13 mouse cellular contexts compared by ENCODE assay signal in the genomic region with DNA sequence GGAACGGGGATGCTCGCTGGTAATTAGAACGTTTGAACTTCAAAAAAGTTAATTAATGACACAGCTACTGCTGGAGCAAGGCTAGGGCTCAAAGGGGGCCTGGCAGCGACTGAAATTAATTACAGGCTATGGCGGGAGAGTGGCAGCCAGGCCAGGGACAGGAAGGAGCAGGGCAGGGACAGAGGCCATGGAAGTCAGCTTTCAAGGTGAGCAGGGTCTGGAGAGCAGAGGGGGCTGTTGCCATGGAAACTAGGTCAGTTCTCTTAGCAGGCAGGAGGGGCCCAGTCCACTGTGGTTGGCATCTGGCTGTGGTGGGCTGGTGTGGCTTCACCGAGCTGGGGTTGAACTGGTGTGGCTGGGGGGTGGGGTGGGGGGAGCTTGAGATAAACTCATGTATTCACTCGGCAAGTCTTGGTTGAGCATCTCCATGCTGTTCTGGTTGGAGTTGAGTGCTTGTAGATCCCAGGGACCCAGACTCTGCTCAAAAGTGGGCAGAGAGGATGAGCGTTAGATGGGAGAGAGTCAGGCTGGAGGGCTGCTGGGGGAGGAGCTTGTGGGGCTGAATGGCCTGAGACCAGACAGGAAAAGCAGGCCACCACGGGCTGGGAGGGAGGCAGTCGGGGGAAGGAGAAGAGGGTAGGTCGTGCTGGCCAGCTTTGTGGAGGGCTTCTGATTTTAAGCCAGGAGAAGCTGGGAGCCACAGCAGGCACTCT. TPM values are rescaled to one million over a fixed set of nuclear protein-coding genes. Genes with fewer than 3 reads are reported as not detected.
DNase-seq lines count a peak whose midpoint lies in the region; ATAC-seq lines count a peak whose summit lies in the region.
"Had no signal": no experiment of that assay in that cellular context is flagged by ENCODE, and none has a peak within 500 bp of the region (broad histone marks: within the 10 kb centered on the region; RNA-seq: fewer than 3 reads in every experiment).

No protein-coding gene starts in this region.

- H3K4me2 ChIP-seq in kidney, embryonic 14.5 days (replicated peaks; ENCODE audit: low read depth, low read length): no peak overlapping the region
- no peak overlapping the region for H3K4me2 ChIP-seq in neural tube, embryonic 12.5 days (replicated peaks)
- H3K4me2 ChIP-seq: liver, embryonic 13.5 days had no signal

- no peak overlapping the region for H3K9ac ChIP-seq in kidney, embryonic 14.5 days (ENCODE audit: low read depth, low read length)
- H3K9ac ChIP-seq in neural tube, embryonic 12.5 days: no peak overlapping the region
- H3K9ac ChIP-seq: liver, embryonic 13.5 days had no signal

- H3K27me3 ChIP-seq in kidney, embryonic 14.5 days (ENCODE audit: control insufficient read depth, insufficient read depth, low read length): no peaks in the 10 kb centered on the region
- H3K27me3 ChIP-seq in neural tube, embryonic 12.5 days (replicated peaks): no peaks in the 10 kb centered on the region
- H3K27me3 ChIP-seq: liver, embryonic 13.5 days had no signal

- H3K9me3 ChIP-seq in kidney, embryonic 14.5 days (ENCODE audit: control insufficient read depth, low read length): no peaks in the 10 kb centered on the region
- H3K9me3 ChIP-seq in neural tube, embryonic 12.5 days: no peaks in the 10 kb centered on the region
- H3K9me3 ChIP-seq: liver, embryonic 13.5 days had no signal

- H3K4me1 ChIP-seq in kidney, embryonic 14.5 days (ENCODE audit: control insufficient read depth, insufficient read depth, low read length): peaks cover 6% of the 10 kb centered on the region; the same call in 1 of the 2 replicates
- peaks cover 19% of the 10 kb centered on the region for H3K4me1 ChIP-seq in neural tube, embryonic 12.5 days
- H3K4me1 ChIP-seq: liver, embryonic 13.5 days had no signal

- no peak overlapping the region for H3K4me3 ChIP-seq in kidney, embryonic 14.5 days (ENCODE audit: low read length)
- H3K4me3 ChIP-seq in neural tube, embryonic 12.5 days: no peak overlapping the region
- H3K4me3 ChIP-seq: liver, embryonic 13.5 days had no signal

- H3K36me3 ChIP-seq in kidney, embryonic 14.5 days (ENCODE audit: control insufficient read depth, insufficient read depth, low read length): no peaks in the 10 kb centered on the region
- H3K36me3 ChIP-seq in neural tube, embryonic 12.5 days: no peaks in the 10 kb centered on the region
- H3K36me3 ChIP-seq: liver, embryonic 13.5 days had no signal

- 10% methylated on average over 11 of the region's 11 CpGs for WGBS in kidney, embryonic 14.5 days
- 17% methylated on average over 11 of the region's 11 CpGs for WGBS in neural tube, embryonic 12.5 days

- ATAC-seq in kidney, embryonic 14.5 days (ENCODE audit: low FRiP score, low TSS enrichment): peak; percentile 43
- ATAC-seq in neural tube, embryonic 12.5 days (ENCODE audit: low FRiP score, low read depth): peak; percentile 25; the same call in 1 of the 2 replicates
- no peak for ATAC-seq in megakaryocyte-erythroid progenitor cell, adult 5-6 weeks (replicated peaks; ENCODE audit: low FRiP score, low TSS enrichment, poor library complexity, severe bottlenecking)
- ATAC-seq: activated CD4-positive, CD25-positive, alpha-beta regulatory T cell, adult 4 months had no signal

- DNase-seq in kidney, adult 9 months: peak; percentile 38
- DNase-seq in kidney, adult 18-20 months: no peak
- peak; percentile 54 for DNase-seq in embryo, embryonic 11 days
- DNase-seq in right cerebral cortex, postnatal 4 days: no peak
- DNase-seq in layer of hippocampus, adult 9-11 months: no peak
- DNase-seq: layer of hippocampus, postnatal 36 days; liver, embryonic 13.5 days; thymus, adult 18-20 months had no signal

- no peak overlapping the region for H3K27ac ChIP-seq in kidney, embryonic 14.5 days (ENCODE audit: low read depth, low read length)
- H3K27ac ChIP-seq in neural tube, embryonic 12.5 days: no peak overlapping the region
- H3K27ac ChIP-seq: liver, embryonic 13.5 days had no signal

RNA-seq across cellular contexts. Expression of gene Cacna1i, which starts 31.7 kb away (rescaled TPM):
- 0.09 TPM in 1 of 2 replicates, not detected in the other for polyA plus RNA-seq in kidney, embryonic 14.5 days (2014; fragmentation: Nextera tagmentation; extraction: Ambion mirVana)
- polyA plus RNA-seq in neural tube, embryonic 12.5 days (2016; fragmentation: Nextera tagmentation; extraction: Ambion mirVana): 0.11 and 0.25 TPM in 2 replicates
- total RNA-seq in megakaryocyte-erythroid progenitor cell, adult 5-6 weeks (2014; fragmentation: Nextera tagmentation): not detected in 2 replicates
- total RNA-seq in megakaryocyte-erythroid progenitor cell, adult 5-6 weeks (2017): not detected in 2 replicates
- total RNA-seq: hematopoietic stem cell, adult 5-6 weeks had no signal
- polyA plus RNA-seq: liver, embryonic 13.5 days had no signal

RNA-seq across cellular contexts. Expression of gene Rps19bp1, which starts 54.6 kb away (rescaled TPM):
- polyA plus RNA-seq in kidney, embryonic 14.5 days (2014; fragmentation: Nextera tagmentation; extraction: Ambion mirVana): 66.3 and 79.1 TPM in 2 replicates
- 63.9 and 65.0 TPM in 2 replicates for polyA plus RNA-seq in neural tube, embryonic 12.5 days (2016; fragmentation: Nextera tagmentation; extraction: Ambion mirVana)
- total RNA-seq in megakaryocyte-erythroid progenitor cell, adult 5-6 weeks (2014; fragmentation: Nextera tagmentation): 51.6 and 54.4 TPM in 2 replicates
- 28.7 and 36.3 TPM in 2 replicates for total RNA-seq in megakaryocyte-erythroid progenitor cell, adult 5-6 weeks (2017)

Comparison
In these comparisons a context has a peak if more than half of its experiments do, and no peak if none do; other contexts are left out.
1. DNase-seq: peak in kidney, adult 9 months (single experiment) and embryo, embryonic 11 days (single experiment); none in kidney, adult 18-20 months (single experiment), right cerebral cortex, postnatal 4 days (single experiment) and layer of hippocampus, adult 9-11 months (single experiment).